Mouse (Mus musculus) cortical plate, adult 2 months (tissue): Measurements from ENCODE around the gene Tmem74b.

Experiments used
- CTCF ChIP-seq: fragments of 200-500 bp; IDR thresholded peaks from 2 replicates; pipeline ENCODE4 v1.5.1; 2011; ENCODE audit warnings: mild to moderate bottlenecking, control low read depth, low read length; ENCODE audit not compliant: insufficient read depth; ENCODE audit errors: extremely low read depth
- POLR2A ChIP-seq: fragments of 200-500 bp; IDR thresholded peaks from 2 replicates; pipeline ENCODE4 v1.6.1; 2011; ENCODE audit warnings: mild to moderate bottlenecking, low read length, control low read depth; ENCODE audit not compliant: insufficient read depth; ENCODE audit errors: extremely low read depth

- TF ChIP-seq POLR2A: no peak
- no peak for TF ChIP-seq CTCF
Observed at GRCm38 (mm10) chr2:151735422-151735821, 33.6 kb downstream of the Tmem74b start.
